Mouse (Mus musculus): ENCODE data around the gene Srbd1. TPM values are rescaled to one million over a fixed set of nuclear protein-coding genes. Genes with fewer than 3 reads are reported as not detected.

The Srbd1 gene
- polyA plus RNA-seq, 1 experiment, result 7.0 TPM

DNA sequence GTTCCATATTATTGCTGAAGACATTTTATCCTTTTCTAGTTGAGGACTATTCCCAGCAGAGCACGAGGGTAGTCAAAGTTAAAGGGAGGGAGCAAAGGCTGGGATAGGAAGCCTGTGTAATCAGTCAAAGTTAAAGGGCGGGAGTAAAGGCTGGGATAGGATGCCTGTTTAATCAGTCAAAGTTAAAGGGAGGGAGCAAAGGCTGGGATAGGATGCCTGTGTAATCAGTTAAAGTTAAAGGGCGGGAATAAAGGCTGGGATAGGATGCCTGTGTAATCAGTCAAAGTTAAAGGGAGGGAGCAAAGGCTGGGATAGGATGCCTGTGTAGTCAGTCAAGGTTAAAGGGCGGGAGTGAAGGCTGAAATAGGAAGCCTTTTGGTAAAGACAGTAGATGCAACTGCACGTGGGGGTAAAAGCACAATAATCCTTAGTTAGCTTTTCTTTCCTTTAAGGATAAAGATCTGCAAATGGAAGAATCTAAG, 5.9 kb upstream of the Srbd1 start:
- no peak overlapping the region for H3K4me3 ChIP-seq (ENCODE audit: insufficient read depth, low read length)
- H3K27ac ChIP-seq (ENCODE audit: insufficient read depth, low read length), result no peak overlapping the region
- TF ChIP-seq CTCF (IDR thresholded peaks at IDR 0.05; ENCODE audit: extremely low read depth, insufficient read depth, low read length) (no peak), POLR2A (IDR thresholded peaks at IDR 0.05; ENCODE audit: extremely low read depth, insufficient read depth, low read length) (no peak)
- H3K4me1 ChIP-seq (ENCODE audit: control insufficient read depth, insufficient read depth, low read length), result peaks cover under 1% of the 10 kb centered on the region; the same call in 1 of the 2 replicates

DNA sequence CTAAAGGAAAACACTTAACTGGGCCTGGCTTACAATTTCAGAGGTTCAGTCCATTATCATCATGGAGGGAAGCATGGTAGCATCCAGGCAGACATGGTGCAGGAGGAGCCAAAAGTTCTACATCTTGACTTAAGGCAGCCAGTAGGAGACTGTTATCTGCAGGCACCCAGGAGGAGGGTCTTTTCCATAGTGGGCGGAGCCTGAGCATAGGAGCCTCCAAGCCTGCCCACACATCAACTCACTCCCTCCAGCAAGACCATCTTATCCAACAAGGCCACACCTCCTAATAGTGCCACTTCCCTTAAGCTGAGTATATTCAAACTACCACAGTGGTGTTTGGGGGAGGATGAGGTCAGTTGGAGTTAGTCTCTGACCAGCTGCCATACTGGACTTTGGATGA, 4.8 kb upstream of the Srbd1 start:
- Histone ChIP-seq H3K27ac (ENCODE audit: insufficient read depth, low read length) (no peak overlapping the region), H3K4me3 (ENCODE audit: insufficient read depth, low read length) (no peak overlapping the region), H3K4me1 (ENCODE audit: control insufficient read depth, insufficient read depth, low read length) (peaks cover 2% of the 10 kb centered on the region; the same call in 1 of the 2 replicates)
- no peak for TF ChIP-seq POLR2A (IDR thresholded peaks at IDR 0.05; ENCODE audit: extremely low read depth, insufficient read depth, low read length)

DNA sequence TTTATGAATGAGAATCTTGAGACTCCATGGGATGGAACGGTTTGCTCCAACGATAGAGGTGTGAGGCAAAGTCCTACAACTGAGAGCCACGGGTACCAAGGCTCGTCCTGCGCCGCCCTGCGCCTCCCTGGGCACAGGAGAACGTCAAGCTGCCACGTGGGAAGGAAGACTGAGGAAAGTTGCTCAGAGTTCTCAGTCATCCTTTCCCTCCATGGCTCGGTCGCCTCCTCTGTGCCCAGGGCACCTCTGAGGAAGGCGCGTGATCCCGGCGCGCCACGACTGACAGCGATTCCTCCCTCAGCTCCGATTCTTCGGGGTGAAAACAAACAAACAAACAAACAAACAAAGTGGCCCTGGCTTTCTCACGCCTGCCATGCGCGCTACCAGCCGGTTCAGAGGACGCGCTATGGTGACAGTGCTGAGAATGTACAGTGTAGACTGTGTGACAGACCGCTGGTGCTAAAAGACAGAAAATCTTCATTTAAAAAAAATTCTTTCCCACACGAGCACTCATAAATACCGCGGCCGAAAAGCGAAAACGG, 367 bp downstream of the Srbd1 start:
- TF ChIP-seq POLR2A (IDR thresholded peaks at IDR 0.05; ENCODE audit: extremely low read depth, insufficient read depth, low read length), result no peak; the same call in 1 of the 2 replicates
- Histone ChIP-seq H3K4me1 (ENCODE audit: control insufficient read depth, insufficient read depth, low read length) (peaks cover 2% of the 10 kb centered on the region; the same call in 1 of the 2 replicates), H3K27ac (ENCODE audit: insufficient read depth, low read length) (no peak overlapping the region), H3K4me3 (ENCODE audit: insufficient read depth, low read length) (peak overlapping the region; percentile 95)

DNA sequence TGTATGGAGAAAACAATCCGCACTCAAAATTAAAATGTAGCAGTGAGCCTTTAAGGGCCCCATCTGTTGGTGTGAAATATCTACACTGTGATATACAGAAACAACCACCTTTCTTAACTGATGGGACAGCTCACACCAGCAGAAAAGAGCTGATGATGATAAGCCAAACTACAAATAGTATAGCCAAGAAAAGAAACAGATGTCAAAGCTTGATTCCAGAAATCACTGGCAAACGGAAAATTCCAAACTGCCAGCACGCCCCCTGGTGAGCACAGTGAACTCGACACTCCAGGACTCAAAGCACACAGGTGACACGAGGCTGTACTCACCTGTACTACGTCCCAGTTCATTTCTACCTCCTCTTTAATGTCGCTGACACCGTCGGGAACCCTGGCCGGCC, 9.1 kb downstream of the Srbd1 start:
- TF ChIP-seq POLR2A (IDR thresholded peaks at IDR 0.05; ENCODE audit: extremely low read depth, insufficient read depth, low read length) (no peak), CTCF (IDR thresholded peaks at IDR 0.05; ENCODE audit: extremely low read depth, insufficient read depth, low read length) (0 out of 2 replicates have a peak, but pooled peaks have one; percentile 13)
- Histone ChIP-seq H3K4me1 (ENCODE audit: control insufficient read depth, insufficient read depth, low read length) (peaks cover 1% of the 10 kb centered on the region; the same call in 1 of the 2 replicates), H3K27ac (ENCODE audit: insufficient read depth, low read length) (no peak overlapping the region), H3K4me3 (ENCODE audit: insufficient read depth, low read length) (no peak overlapping the region)

DNA sequence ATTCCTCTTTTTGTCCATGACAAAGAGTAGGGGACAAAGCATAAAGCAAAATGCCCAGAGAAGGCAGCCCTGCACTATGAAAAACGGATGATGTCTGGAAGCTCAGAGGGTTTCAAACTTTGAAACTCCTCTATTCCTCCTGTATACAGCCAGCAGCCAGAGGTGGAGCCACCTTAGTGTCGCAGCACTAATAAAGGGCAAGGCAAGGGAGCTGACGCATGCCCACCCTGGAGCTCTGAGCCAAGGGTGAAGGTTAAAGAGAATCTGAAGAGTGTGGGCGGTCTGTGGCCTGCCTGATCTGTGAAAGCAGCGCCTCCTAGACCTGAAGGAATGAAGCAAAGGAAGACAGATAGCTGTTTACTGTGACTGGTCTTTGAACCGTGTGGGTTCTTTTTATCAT, 10.5 kb downstream of the Srbd1 start:
- Histone ChIP-seq H3K4me3 (ENCODE audit: insufficient read depth, low read length) (no peak overlapping the region), H3K4me1 (ENCODE audit: control insufficient read depth, insufficient read depth, low read length) (peaks cover 1% of the 10 kb centered on the region; the same call in 1 of the 2 replicates), H3K27ac (ENCODE audit: insufficient read depth, low read length) (no peak overlapping the region)
- TF ChIP-seq CTCF (IDR thresholded peaks at IDR 0.05; ENCODE audit: extremely low read depth, insufficient read depth, low read length), result no peak

DNA sequence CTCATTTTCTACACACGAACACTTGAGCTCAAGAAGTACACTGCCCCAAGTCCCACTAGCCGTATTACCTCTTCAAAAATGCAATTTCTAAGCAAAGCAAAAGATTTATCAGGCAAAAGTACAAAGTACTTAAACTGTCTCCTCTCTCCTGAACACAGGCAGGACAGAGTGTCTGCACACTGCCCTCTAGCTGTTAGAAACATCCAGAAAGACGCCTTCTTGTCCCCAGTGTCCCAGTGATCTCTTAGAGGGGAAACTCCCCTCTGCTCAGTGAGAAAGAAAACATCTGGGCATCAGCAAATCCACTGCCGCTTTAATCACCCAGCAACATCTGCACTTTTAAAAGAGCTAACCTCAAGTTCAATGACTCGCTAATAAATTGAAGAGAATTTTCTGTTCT, 12.4 kb downstream of the Srbd1 start:
- Histone ChIP-seq H3K4me3 (ENCODE audit: insufficient read depth, low read length) (no peak overlapping the region), H3K4me1 (ENCODE audit: control insufficient read depth, insufficient read depth, low read length) (peaks cover 1% of the 10 kb centered on the region; the same call in 1 of the 2 replicates), H3K27ac (ENCODE audit: insufficient read depth, low read length) (no peak overlapping the region)
- TF ChIP-seq POLR2A (IDR thresholded peaks at IDR 0.05; ENCODE audit: extremely low read depth, insufficient read depth, low read length), result no peak
- TF ChIP-seq CTCF (IDR thresholded peaks at IDR 0.05; ENCODE audit: extremely low read depth, insufficient read depth, low read length), result peak; percentile 41

DNA sequence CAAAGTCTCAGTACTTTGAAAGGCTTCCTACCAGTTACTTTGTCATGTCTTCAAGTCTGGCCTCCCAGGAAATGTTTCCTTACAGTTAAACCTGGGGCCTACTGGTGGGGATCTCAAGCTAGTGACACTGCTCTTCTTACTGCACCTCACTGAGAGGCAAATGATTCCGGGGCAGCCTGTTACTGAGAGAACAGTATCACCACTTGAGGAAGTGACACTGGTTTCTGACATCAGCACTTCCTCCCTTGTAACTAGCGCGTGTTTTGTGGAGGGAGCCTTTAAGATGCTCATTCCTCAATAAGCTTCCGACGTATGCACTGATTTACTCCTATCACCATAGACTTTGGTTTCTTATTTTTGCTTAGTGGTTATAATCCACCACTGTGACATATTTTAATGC, 16.8 kb downstream of the Srbd1 start:
- Histone ChIP-seq H3K4me3 (ENCODE audit: insufficient read depth, low read length) (no peak overlapping the region), H3K27ac (ENCODE audit: insufficient read depth, low read length) (no peak overlapping the region), H3K4me1 (ENCODE audit: control insufficient read depth, insufficient read depth, low read length) (no peaks in the 10 kb centered on the region)
- TF ChIP-seq POLR2A (IDR thresholded peaks at IDR 0.05; ENCODE audit: extremely low read depth, insufficient read depth, low read length) (no peak), CTCF (IDR thresholded peaks at IDR 0.05; ENCODE audit: extremely low read depth, insufficient read depth, low read length) (no peak)

DNA sequence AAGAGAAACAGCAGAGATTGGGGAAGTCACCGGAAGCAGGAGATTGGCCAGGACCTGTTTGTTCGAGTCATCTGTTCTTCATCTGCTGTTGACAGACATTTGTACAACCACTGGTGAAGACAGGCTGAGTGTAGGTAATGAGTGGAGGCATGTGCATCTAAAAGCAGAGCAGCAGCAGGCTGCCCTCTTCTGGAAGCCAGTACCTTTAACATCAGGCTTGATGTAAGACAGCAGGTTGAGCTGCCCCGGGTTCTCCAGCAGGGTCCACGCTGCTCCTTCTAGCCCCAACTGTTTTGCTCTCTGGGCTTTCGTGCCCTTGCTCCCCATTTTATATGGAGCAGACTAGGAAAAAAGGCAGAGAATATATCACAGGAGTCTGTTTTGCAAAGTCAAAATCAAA, 19.1 kb downstream of the Srbd1 start:
- no peaks in the 10 kb centered on the region for H3K4me1 ChIP-seq (ENCODE audit: control insufficient read depth, insufficient read depth, low read length)
- TF ChIP-seq CTCF (IDR thresholded peaks at IDR 0.05; ENCODE audit: extremely low read depth, insufficient read depth, low read length), result peak; percentile 35
- TF ChIP-seq POLR2A (IDR thresholded peaks at IDR 0.05; ENCODE audit: extremely low read depth, insufficient read depth, low read length), result no peak
- H3K4me3 ChIP-seq (ENCODE audit: insufficient read depth, low read length), result no peak overlapping the region
- H3K27ac ChIP-seq (ENCODE audit: insufficient read depth, low read length), result no peak overlapping the region

DNA sequence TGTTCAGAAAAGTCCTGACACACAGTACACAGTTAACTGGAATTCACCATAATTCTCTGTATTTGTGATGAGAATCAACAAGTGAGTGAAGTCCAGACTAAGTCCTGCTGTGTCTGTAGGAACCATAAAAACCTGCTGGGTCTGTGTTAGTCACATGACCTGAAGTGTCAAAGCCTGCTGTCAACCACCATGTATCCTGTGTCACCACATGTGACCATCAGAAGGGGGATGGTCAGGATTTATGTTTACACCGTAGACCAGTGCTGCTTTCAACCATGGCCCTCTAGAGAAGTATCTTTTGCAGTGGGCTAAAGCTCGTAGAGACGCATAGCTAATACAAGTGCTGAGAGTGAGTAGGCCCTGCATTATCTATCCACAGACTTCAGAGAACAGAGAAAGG, 21.8 kb downstream of the Srbd1 start:
- H3K27ac ChIP-seq (ENCODE audit: insufficient read depth, low read length), result no peak overlapping the region
- H3K4me3 ChIP-seq (ENCODE audit: insufficient read depth, low read length), result no peak overlapping the region
- no peaks in the 10 kb centered on the region for H3K4me1 ChIP-seq (ENCODE audit: control insufficient read depth, insufficient read depth, low read length)
- TF ChIP-seq POLR2A (IDR thresholded peaks at IDR 0.05; ENCODE audit: extremely low read depth, insufficient read depth, low read length), result no peak
- no peak for TF ChIP-seq CTCF (IDR thresholded peaks at IDR 0.05; ENCODE audit: extremely low read depth, insufficient read depth, low read length)

DNA sequence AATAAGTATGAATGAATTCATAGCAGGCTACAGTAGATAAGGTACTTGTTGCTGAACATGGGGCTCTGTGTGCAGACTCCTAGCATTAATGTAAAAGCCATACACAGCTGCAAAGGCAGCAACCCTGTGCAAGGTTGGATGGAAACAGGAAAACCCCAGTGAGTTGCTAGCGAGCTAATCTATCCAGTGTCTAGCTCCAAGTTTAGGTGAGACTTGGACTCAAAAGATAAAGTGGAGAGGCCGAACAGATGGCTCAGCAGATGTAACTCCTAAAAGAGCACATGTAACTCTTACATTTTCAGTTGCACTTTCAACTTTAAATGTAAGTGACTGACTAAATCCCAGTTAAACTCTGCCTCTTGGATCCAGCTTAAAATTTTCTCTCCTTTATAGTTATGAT, 48.1 kb downstream of the Srbd1 start:
- Histone ChIP-seq H3K4me3 (ENCODE audit: insufficient read depth, low read length) (no peak overlapping the region), H3K27ac (ENCODE audit: insufficient read depth, low read length) (no peak overlapping the region), H3K4me1 (ENCODE audit: control insufficient read depth, insufficient read depth, low read length) (no peaks in the 10 kb centered on the region)
- TF ChIP-seq POLR2A (IDR thresholded peaks at IDR 0.05; ENCODE audit: extremely low read depth, insufficient read depth, low read length), result no peak
- TF ChIP-seq CTCF (IDR thresholded peaks at IDR 0.05; ENCODE audit: extremely low read depth, insufficient read depth, low read length), result no peak

Data from cortical plate, adult 2 months (tissue).